Mouse (Mus musculus): ENCODE measurements at regions not wholly inside any gene's neighbourhood (a gene's known extent, or its start where the extent isn't known, plus 50 kb on each side); places are given as distances from the start of the nearest gene placed in this dataset.

GRCm38 (mm10) chr9:89793018-89793417 lies 54.7 kb upstream of the Ankrd34c start:
- DNase-seq (ENCODE audit: extremely low spot score in 1 of 2, low spot score in 1 of 2), result peak; percentile 68 to 90

- no peak for DNase-seq (ENCODE audit: extremely low spot score in 1 of 2, low spot score in 1 of 2)
These were observed 51.7 kb upstream of the Ankrd34c start for GRCm38 (mm10) chr9:89789926-89790325.

- no peak for DNase-seq (ENCODE audit: extremely low spot score in 1 of 2, low spot score in 1 of 2)
These were observed 50.4 kb upstream of the Ankrd34c start for GRCm38 (mm10) chr9:89788651-89789050.

Small RNA genes in the stretch of these regions (microRNA-seq; reads per million reads assigned to microRNA genes)
- gene Mir184, result 22.1 to 27.9 reads per million in 2 experiments

Measured in layer of hippocampus, postnatal 25 days (tissue).